Mouse (Mus musculus): ENCODE results near the gene Gm11027.

DNA sequence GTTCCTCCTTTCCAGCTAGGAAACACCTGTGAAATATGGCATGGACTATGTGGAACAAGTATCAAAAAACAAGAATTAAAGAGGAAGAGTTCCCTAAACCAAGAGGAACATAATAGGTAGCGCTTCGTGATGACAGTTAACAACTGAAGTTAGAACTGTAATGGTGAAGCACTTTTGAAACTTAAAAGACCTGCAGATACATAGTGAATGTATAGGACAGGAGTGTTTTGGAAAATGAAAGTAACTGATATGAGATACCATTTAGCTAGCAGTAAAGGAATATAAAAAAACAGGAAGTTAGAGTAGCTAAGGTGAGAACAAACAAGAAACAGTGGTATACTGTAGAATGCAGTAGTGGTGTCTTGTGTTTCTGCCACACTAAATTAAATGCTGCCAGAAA is 7.7 kb downstream of the Gm11027 start:
- TF ChIP-seq POLR2A (IDR thresholded peaks at IDR 0.05; ENCODE audit: low read depth, low read length) (no peak), CTCF (conservative IDR thresholded peaks at IDR 0.05; ENCODE audit: insufficient read depth, insufficient read length, low read depth, low read length) (no peak)

Measured in kidney, adult 2 months (tissue).